Mouse (Mus musculus) embryonic fibroblast, embryonic 13.5 days (primary cell): ENCODE measurements at regions not wholly inside any gene's neighbourhood (a gene's known extent, or its start where the extent isn't known, plus 50 kb on each side); places are given as distances from the start of the nearest gene placed in this dataset.

Source experiments
- H3K27ac ChIP-seq: 2 replicates; pipeline ENCODE4 v1.5.1; 2012; ENCODE audit warnings: low read length, control low read depth, inconsistent platforms; ENCODE audit not compliant: insufficient read depth
- H3K4me1 ChIP-seq: 2 replicates; pipeline ENCODE4 v1.6.1; 2011; ENCODE audit warnings: low read length; ENCODE audit not compliant: control insufficient read depth, insufficient read depth
- H3K4me3 ChIP-seq: 2 replicates; pipeline ENCODE4 v1.5.1; 2011; ENCODE audit warnings: mild to moderate bottlenecking, control low read depth, low read length; ENCODE audit not compliant: insufficient read depth
- CTCF ChIP-seq: IDR thresholded peaks from 2 replicates; pipeline ENCODE4 v1.5.1; 2011; ENCODE audit warnings: mild to moderate bottlenecking, control low read depth, low read length, moderate library complexity, borderline replicate concordance; ENCODE audit not compliant: insufficient read depth
- POLR2A ChIP-seq: IDR thresholded peaks from 2 replicates; pipeline ENCODE4 v1.6.1; 2011; ENCODE audit warnings: low read depth, mild to moderate bottlenecking, control low read depth, low read length, moderate library complexity

GRCm38 (mm10) chr14:110276192-110276591 is 478.8 kb downstream of the Slitrk6 start:
- Histone ChIP-seq H3K27ac (no peak overlapping the region), H3K4me1 (no peaks in the 10 kb centered on the region)
- TF ChIP-seq POLR2A, result no peak
- no peak for TF ChIP-seq CTCF

GRCm38 (mm10) chr14:110271270-110271669 is 483.7 kb downstream of the Slitrk6 start:
- Histone ChIP-seq H3K4me1 (no peaks in the 10 kb centered on the region), H3K27ac (no peak overlapping the region), H3K4me3 (no peak overlapping the region)
- TF ChIP-seq CTCF, result no peak
- no peak for TF ChIP-seq POLR2A

More at GRCm38 (mm10) chr14:110276192-110276591, 478.8 kb downstream of the Slitrk6 start:
- no peak overlapping the region for H3K4me3 ChIP-seq

- TF ChIP-seq CTCF, result no peak
- no peak for TF ChIP-seq POLR2A
- H3K4me3 ChIP-seq, result no peak overlapping the region
- H3K4me1 ChIP-seq, result no peaks in the 10 kb centered on the region
- no peak overlapping the region for H3K27ac ChIP-seq
Measured at GRCm38 (mm10) chr14:110244466-110244865, 510.5 kb downstream of the Slitrk6 start.

- TF ChIP-seq CTCF, result no peak
- no peak for TF ChIP-seq POLR2A
- H3K27ac ChIP-seq, result no peak overlapping the region
Measured at GRCm38 (mm10) chr14:110243549-110243948, 511.4 kb downstream of the Slitrk6 start.

GRCm38 (mm10) chr14:110238800-110239199 is 516.1 kb downstream of the Slitrk6 start:
- no peak overlapping the region for H3K4me3 ChIP-seq
- H3K4me1 ChIP-seq, result no peaks in the 10 kb centered on the region
- TF ChIP-seq POLR2A, result no peak
- no peak for TF ChIP-seq CTCF
- no peak overlapping the region for H3K27ac ChIP-seq

More at GRCm38 (mm10) chr14:110243549-110243948, 511.4 kb downstream of the Slitrk6 start:
- H3K4me1 ChIP-seq, result no peaks in the 10 kb centered on the region
- no peak overlapping the region for H3K4me3 ChIP-seq

- no peak for TF ChIP-seq POLR2A
- no peak for TF ChIP-seq CTCF
- no peak overlapping the region for H3K4me3 ChIP-seq
- H3K27ac ChIP-seq, result no peak overlapping the region
- no peaks in the 10 kb centered on the region for H3K4me1 ChIP-seq
Measured at GRCm38 (mm10) chr14:110224678-110225446, 530.1 kb downstream of the Slitrk6 start.

- Histone ChIP-seq H3K4me1 (no peaks in the 10 kb centered on the region), H3K4me3 (no peak overlapping the region), H3K27ac (no peak overlapping the region)
- TF ChIP-seq CTCF (no peak), POLR2A (no peak)
Measured at GRCm38 (mm10) chr14:110190987-110191607, 563.9 kb downstream of the Slitrk6 start.

- no peak overlapping the region for H3K27ac ChIP-seq
- no peaks in the 10 kb centered on the region for H3K4me1 ChIP-seq
- no peak overlapping the region for H3K4me3 ChIP-seq
- TF ChIP-seq POLR2A (no peak), CTCF (no peak)
Measured at GRCm38 (mm10) chr14:110190471-110190870, 564.5 kb downstream of the Slitrk6 start.

GRCm38 (mm10) chr14:110179166-110179565 is 575.8 kb downstream of the Slitrk6 start:
- no peak overlapping the region for H3K27ac ChIP-seq
- no peaks in the 10 kb centered on the region for H3K4me1 ChIP-seq
- no peak overlapping the region for H3K4me3 ChIP-seq
- TF ChIP-seq CTCF (no peak), POLR2A (no peak)
